Mouse (Mus musculus): Measurements from ENCODE around the gene Cyp11a1.

DNA sequence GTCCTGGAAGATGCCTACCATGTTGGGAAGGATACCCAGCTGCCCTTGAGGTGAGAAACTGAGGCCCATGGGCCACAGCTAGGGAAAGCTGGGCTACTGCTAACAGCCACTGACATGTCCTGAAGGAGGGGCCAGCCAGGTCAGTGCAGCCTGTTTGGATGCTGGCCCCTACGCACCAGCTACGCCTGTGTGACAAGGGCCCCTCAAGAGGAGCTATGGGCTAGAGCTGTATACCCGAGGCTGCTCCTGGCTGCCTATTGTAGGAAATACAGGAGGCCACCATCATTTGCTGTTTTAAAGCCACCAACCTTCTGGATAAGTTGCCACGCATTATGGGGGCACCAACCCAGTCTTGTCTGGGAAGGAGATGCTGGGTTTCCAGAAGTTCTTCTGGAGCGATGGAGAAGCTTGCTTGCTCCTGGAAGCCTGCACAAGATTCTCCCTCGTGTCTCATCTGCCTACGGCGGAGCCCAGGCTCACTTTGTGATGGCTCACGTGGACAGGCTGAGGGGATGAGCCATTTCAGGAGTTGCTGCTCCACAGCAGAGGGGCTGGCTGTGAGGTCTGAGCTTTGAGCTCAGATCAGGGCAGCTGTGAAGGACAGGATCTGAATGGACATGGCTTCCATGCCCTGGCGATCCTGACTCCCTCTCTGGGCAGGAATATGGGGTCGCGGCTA lies 2.3 kb downstream of the Cyp11a1 start:
- TF ChIP-seq EP300 (IDR thresholded peaks at IDR 0.05; ENCODE audit: insufficient read depth, low read depth, low read length), result no peak
- TF ChIP-seq CTCF (IDR thresholded peaks at IDR 0.05), result no peak
- no peak for TF ChIP-seq POLR2A (IDR thresholded peaks at IDR 0.05; ENCODE audit: insufficient read depth, low read depth, low read length)
